Mouse (Mus musculus) E14TG2a.4 (cell line): Measurements from ENCODE around the gene Tfam.

Source experiments
- CTCF ChIP-seq: conservative IDR thresholded peaks from 2 replicates; pipeline ENCODE4 v1.5.1; 2014; ENCODE audit warnings: low read length
- POU5F1 ChIP-seq: IDR thresholded peaks from 2 replicates; pipeline ENCODE4 v1.6.1; 2014; ENCODE audit warnings: low read length, borderline replicate concordance

DNA sequence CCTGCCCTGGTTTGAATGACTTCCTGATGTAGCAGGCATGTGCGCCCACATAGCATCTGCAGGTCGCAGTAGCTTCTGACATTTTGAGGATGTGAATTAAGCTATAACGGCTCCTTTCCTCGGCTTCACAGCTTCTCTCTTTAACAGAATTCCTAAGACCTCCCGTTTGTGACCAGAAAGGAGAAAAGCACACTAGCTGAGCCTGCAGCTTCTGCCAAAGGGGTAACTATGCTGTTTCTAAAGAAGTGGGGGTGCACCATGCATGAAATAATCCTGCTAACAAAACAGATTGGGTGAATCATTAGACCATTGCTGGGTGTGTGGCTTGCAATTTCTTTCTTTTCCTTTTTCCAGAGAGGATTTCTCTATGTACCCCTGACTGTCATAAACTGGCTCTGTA lies 37.1 kb downstream of the Tfam start:
- TF ChIP-seq CTCF (no peak), POU5F1 (no peak)
